Mouse (Mus musculus): ENCODE data around the gene Adamtsl4. TPM values are rescaled to one million over a fixed set of nuclear protein-coding genes. Genes with fewer than 3 reads are reported as not detected.

The Adamtsl4 gene
- polyA plus RNA-seq, 1 experiment from 2014 or later, result 1.3 TPM

DNA sequence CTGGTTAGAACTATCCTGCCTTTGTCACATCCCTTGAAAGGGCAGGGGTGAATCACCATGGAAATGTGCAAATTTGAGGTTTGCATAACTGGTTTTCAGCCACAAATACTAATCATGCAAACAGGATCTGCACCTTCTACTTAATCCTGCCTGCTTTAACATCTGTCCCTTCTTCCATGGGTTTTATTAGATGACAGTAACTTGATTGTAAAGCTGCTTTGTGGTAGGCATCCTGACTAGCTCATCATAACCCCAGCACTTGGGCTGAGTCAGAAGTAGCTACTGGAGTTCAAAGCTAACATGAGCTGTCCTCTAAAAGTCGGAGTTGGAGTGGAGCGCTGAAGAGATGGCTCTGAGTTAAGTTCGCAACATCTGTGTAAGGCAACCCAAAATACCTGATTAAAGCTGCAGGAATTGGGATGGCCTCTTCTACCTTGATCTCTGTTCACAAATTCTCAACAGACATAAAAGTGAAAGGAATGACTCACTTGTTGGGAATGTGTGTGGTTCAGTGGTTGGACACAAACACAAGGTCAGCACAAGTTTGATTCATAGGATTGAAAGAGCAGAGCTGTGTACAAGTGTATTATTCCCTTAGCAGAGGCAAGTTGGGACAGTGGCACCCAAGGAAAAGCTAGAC is 23.6 kb downstream of the Adamtsl4 start:
- Histone ChIP-seq H3K27me3 (replicated peaks) (no peaks in the 10 kb centered on the region), H3K4me3 (replicated peaks) (no peak overlapping the region), H3K4me1 (peaks cover 72% of the 10 kb centered on the region), H3K36me3 (peaks cover 29% of the 10 kb centered on the region), H3K4me2 (no peak overlapping the region), H3K27ac (replicated peaks) (no peak overlapping the region), H3K9ac (replicated peaks) (no peak overlapping the region), H3K9me3 (replicated peaks) (no peaks in the 10 kb centered on the region)
- ATAC-seq (ENCODE audit: low FRiP score), result no peak
- WGBS, result 93% methylated on average over 3 of the region's 3 CpGs

DNA sequence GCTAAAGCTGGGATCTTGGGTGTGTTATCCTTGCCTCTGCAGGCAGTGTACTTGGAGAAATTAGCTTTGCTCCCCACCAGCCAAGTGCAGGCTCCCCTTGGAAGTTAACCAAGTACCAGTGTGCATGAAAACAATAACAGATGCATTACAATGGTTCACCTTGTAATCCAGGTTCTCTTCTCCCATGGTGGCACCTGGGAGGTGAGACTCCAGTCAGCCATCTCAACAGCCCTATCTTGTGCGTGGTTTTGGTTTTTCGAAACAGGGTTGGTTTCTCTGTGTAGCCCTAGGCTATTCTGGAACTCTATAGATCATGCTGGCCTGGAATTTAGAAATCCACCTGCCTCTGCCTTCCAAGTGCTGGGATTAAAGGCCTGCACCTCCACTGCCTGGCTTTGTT is 24.2 kb downstream of the Adamtsl4 start:
- no peak overlapping the region for H3K9ac ChIP-seq (replicated peaks)
- WGBS, result 78% methylated on average over 2 of the region's 2 CpGs
- peaks cover 70% of the 10 kb centered on the region for H3K4me1 ChIP-seq
- H3K36me3 ChIP-seq, result peaks cover 29% of the 10 kb centered on the region
- no peak overlapping the region for H3K4me3 ChIP-seq (replicated peaks)
- no peak for ATAC-seq (ENCODE audit: low FRiP score)
- H3K4me2 ChIP-seq, result no peak overlapping the region
- H3K27ac ChIP-seq (replicated peaks), result no peak overlapping the region
- no peaks in the 10 kb centered on the region for H3K27me3 ChIP-seq (replicated peaks)
- no peaks in the 10 kb centered on the region for H3K9me3 ChIP-seq (replicated peaks)

DNA sequence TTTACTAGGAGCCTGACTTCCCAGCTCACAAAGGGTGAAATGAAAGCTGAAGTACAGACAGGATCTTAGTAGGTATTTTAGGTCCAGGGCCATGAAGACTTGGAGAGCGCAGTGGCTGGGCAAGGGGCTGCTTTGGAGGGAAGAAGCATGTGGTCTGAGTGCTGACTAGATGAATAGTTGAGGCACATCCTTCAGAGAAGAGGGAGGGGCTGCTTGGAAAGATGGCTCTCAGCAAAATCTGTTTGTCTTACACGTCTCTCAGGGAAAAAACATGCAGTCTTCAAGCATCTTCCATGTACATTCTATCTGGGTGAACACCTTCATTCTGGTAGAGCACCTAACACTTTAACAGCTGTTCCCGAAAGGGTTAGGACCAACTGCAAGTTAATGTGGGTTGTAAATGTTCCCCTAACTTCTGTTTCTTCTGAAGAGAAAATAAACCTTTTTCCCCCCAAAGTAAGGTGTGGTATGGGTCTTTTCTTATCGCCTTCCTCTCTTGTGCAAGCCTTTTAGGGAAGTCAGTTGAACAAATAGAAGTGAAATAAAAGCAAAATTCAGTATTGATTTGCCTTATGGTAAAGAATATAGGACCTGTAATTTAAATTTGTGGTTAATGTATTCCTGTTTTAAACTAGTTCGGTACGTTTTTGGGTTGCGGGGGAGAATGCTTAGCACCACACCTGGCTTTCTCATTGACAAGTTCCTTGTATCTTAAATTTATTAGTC is 24.8 kb downstream of the Adamtsl4 start:
- Histone ChIP-seq H3K4me1 (peaks cover 70% of the 10 kb centered on the region), H3K27me3 (replicated peaks) (no peaks in the 10 kb centered on the region), H3K4me2 (0 out of 2 replicates have a peak overlapping the region, but pooled peaks have one; percentile 84), H3K4me3 (replicated peaks) (0 out of 2 replicates have a peak overlapping the region, but pooled peaks have one; percentile 3), H3K27ac (replicated peaks) (no peak overlapping the region), H3K36me3 (peaks cover 29% of the 10 kb centered on the region), H3K9ac (replicated peaks) (0 out of 2 replicates have a peak overlapping the region, but pooled peaks have one; percentile 20), H3K9me3 (replicated peaks) (no peaks in the 10 kb centered on the region)
- 78% methylated on average over 7 of the region's 7 CpGs for WGBS
- no peak for ATAC-seq (ENCODE audit: low FRiP score)

DNA sequence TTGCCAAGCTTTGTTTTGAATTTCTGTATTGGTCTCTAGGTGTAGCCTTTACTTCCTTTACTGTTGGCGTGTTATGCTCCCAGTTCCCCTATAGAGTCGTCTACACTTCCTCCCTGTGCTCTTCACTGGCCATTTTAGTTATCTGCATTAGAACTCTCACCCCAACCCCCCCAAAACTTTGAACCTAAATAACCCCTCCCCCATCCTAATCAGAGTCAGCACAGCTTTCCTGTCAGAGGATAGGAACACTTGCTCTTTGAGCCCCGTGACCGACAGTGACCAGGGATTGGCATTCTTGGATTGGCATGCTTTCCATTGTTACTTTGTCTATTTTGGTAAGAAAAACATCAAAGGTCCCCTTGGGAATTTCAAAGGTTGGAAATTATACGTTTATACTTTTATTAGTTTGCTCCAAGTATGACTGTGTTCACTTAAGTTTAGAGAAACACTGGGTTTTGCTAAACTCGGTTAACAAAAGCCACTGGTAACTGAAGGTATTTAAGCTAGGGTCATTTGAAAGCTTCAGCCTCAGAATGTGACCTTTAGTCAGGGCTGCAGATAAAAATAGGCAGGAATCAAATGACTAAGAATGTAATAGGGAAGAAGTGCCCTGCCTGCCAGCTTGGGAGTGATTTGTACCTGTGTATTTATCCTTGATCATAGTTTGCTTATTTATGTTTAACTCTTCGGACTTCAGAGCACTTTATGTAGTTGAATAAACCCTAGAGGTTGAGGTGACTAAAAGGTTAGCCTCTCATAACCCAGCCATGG is 25.6 kb downstream of the Adamtsl4 start:
- Histone ChIP-seq H3K4me2 (peak overlapping the region; percentile 84), H3K4me3 (replicated peaks) (peak overlapping the region; percentile 3; the same call in 1 of the 2 replicates), H3K4me1 (peaks cover 67% of the 10 kb centered on the region), H3K27me3 (replicated peaks) (no peaks in the 10 kb centered on the region), H3K27ac (replicated peaks) (no peak overlapping the region), H3K9me3 (replicated peaks) (no peaks in the 10 kb centered on the region), H3K9ac (replicated peaks) (0 out of 2 replicates have a peak overlapping the region, but pooled peaks have one; percentile 20), H3K36me3 (peaks cover 29% of the 10 kb centered on the region)
- WGBS, result 68% methylated on average over 7 of the region's 7 CpGs
- ATAC-seq (ENCODE audit: low FRiP score), result no peak

DNA sequence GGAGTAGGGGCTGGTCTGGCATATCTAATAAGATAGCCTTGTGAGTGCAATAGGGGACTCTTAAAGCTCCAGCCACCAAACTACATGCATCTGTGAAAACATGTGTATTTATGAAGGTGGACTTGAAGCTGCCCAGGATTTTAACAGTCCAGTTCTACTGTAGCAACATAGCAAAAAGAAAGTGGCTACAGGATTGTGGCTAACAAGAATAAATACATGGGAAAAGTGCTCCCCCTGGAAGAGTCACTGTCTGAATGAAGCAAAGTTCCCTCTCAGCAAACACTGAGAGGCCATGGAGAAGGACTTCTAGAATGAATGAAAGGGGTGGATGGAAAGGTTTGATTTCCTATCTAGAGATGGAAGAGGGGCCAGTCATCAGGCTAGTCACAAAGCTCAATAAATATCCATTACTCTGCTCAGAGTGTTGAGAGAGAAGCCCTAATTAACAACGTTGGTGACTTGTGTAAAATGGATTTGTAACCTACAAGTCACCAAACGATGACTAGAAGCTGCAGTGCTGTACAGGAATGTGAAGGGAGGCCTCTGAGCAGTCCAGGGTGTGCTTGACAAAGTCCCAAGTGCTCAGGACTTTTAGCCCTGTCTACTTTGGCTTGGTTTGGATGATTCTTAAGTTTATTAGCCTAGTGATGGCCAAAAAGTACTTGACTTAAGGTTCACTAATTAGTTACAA is 26.8 kb downstream of the Adamtsl4 start:
- Histone ChIP-seq H3K4me3 (replicated peaks) (peak overlapping the region; percentile 92), H3K9ac (replicated peaks) (peak overlapping the region; percentile 98), H3K4me2 (peak overlapping the region; percentile 84), H3K4me1 (peaks cover 57% of the 10 kb centered on the region), H3K9me3 (replicated peaks) (no peaks in the 10 kb centered on the region), H3K36me3 (peaks cover 29% of the 10 kb centered on the region), H3K27ac (replicated peaks) (peak overlapping the region; percentile 99; the same call in 1 of the 2 replicates), H3K27me3 (replicated peaks) (no peaks in the 10 kb centered on the region)
- 44% methylated on average over 2 of the region's 2 CpGs for WGBS
- no peak for ATAC-seq (ENCODE audit: low FRiP score)

DNA sequence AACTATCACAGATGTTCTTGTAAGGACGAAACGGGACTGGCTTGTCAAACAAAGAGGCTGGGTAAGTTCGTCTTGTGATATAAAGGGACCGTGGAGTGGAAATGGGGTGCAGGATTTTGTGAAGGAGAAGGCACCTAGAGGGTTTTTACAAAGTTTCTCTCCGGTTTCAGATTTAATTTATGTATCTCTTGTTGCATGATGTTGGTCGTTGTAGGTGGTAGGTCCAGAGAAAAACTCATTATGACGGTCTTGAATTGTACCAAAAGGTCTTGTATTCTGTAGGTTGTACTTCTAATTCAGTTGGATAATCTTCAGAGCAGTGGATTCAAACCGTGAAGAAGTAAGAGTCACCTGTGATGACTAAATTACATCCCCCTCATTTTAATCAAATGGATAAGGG is 27.8 kb downstream of the Adamtsl4 start:
- ATAC-seq (ENCODE audit: low FRiP score), result no peak
- peak overlapping the region; percentile 98 for H3K9ac ChIP-seq (replicated peaks)
- peaks cover 53% of the 10 kb centered on the region for H3K4me1 ChIP-seq
- no peaks in the 10 kb centered on the region for H3K9me3 ChIP-seq (replicated peaks)
- peaks cover 28% of the 10 kb centered on the region for H3K36me3 ChIP-seq
- peak overlapping the region; percentile 92 for H3K4me3 ChIP-seq (replicated peaks)
- peak overlapping the region; percentile 99 for H3K27ac ChIP-seq (replicated peaks)
- WGBS, result 3% methylated on average over 8 of the region's 8 CpGs
- peak overlapping the region; percentile 84 for H3K4me2 ChIP-seq
- no peaks in the 10 kb centered on the region for H3K27me3 ChIP-seq (replicated peaks)

DNA sequence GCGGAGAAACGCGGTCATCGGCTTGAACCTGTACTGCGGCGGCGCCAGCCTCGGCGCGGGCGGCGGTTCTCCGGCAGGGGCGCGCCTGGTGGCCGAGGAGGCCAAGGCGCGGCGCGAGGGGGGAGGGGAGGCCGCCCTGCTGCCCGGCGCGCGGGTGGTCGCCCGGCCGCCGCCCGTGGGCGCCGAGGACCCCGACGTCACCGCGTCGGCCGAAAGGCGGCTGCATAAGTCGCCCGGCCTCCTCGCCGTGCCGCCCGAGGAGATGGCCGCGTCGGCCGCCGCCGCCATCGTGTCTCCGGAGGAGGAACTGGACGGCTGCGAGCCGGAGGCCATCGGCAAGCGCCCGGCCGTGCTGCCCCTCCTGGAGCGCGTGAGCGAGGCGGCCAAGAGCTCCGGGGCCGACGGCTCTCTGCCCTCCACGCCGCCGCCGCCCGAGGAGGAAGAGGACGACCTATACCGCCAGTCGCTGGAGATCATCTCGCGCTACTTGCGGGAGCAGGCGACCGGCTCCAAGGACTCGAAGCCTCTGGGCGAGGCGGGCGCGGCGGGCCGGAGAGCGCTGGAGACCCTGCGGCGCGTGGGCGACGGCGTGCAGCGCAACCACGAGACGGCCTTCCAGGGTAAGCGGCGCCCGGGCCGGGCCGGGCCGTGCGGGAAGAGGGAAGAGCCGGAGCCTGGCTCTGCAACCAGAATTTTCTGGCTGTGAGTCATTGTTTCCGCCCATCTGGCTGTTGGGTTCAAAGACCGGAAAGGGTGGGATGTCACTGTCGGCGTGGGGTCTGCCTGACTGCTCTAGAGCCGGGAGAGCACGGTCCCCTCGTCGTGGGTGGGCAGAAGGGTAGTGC is 28.6 kb downstream of the Adamtsl4 start:
- WGBS, result under 1% methylated on average over 97 of the region's 113 CpGs
- ATAC-seq (ENCODE audit: low FRiP score), result peak; percentile 77

DNA sequence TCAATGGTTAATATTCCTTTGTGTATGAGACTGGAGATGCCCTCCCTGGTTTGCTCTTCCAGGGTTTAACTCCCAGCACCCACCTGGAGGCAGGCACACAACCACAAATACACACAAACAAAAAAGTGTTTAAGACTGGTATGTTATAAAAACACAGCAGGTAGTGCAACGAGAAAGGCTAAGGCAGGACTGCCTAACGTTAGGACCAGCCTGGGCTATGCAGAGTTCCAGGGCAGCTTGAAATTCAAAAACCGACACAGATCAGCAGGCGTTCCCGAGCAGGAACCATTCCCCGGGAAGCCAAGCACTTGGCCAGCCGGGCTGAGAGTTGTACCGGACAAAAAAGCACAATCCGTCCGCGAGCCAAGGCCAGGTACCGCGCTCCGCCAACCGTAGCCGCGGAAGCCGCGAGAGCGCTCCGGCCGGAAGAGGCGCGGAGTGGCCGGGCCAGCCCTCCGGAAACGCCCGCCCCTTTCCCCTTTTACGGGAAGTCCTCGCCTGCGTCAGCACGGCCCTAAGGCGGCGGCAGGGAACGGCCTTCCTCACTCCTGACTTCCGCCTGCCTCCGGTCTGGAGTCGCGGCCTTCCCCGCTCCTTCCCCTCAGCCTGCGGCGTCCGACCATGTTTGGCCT is 29.4 kb downstream of the Adamtsl4 start, which contains the start of gene Mcl1:
Gene Mcl1 (plus strand): TSS at position 553 of the 632 bp plus-strand sequence.
- H3K27me3 ChIP-seq (replicated peaks), result no peaks in the 10 kb centered on the region
- WGBS, result 3% methylated on average over 39 of the region's 43 CpGs

More for the DNA sequence above, 28.6 kb downstream of the Adamtsl4 start:
- peaks cover 45% of the 10 kb centered on the region for H3K4me1 ChIP-seq
- no peaks in the 10 kb centered on the region for H3K9me3 ChIP-seq (replicated peaks)
- peak overlapping the region; percentile 98 for H3K9ac ChIP-seq (replicated peaks)
- H3K4me3 ChIP-seq (replicated peaks), result peak overlapping the region; percentile 92
- peak overlapping the region; percentile 99 for H3K27ac ChIP-seq (replicated peaks)
- H3K36me3 ChIP-seq, result peaks cover 21% of the 10 kb centered on the region
- H3K4me2 ChIP-seq, result peak overlapping the region; percentile 84
- H3K27me3 ChIP-seq (replicated peaks), result no peaks in the 10 kb centered on the region

DNA sequence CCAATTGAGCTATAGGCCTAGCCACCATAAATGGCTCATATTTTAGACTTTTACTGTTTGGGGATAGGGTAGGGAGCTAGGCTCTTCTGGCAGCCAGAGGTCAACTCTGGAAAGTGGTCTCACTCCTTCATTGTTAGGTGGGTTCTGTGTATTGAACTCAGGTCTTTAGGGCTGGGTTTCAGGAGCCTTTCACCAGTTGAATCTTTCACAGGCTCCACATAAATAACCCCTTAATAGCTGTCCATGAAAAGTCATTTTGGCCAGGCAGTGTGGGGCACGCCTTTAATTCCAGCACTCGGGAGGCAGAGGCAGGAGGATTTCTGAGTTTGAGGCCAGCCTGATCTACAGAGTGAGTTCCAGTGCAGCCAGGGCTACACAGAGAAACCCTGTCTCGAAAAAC is 30.0 kb downstream of the Adamtsl4 start:
- peak overlapping the region; percentile 99 for H3K27ac ChIP-seq (replicated peaks)

More for the DNA sequence above, 29.4 kb downstream of the Adamtsl4 start, which contains the start of gene Mcl1:
- peak within 1 kb of the TSS; percentile 84 for H3K4me2 ChIP-seq
- H3K27ac ChIP-seq (replicated peaks), result peak within 1 kb of the TSS; percentile 99
- peaks cover 14% of the 10 kb centered on the region for H3K36me3 ChIP-seq
- H3K4me3 ChIP-seq (replicated peaks), result peak within 1 kb of the TSS; percentile 92
- peak within 1 kb of the TSS; percentile 98 for H3K9ac ChIP-seq (replicated peaks)
- H3K4me1 ChIP-seq, result peaks cover 38% of the 10 kb centered on the region
- ATAC-seq (ENCODE audit: low FRiP score), result peak; percentile 98
- no peaks in the 10 kb centered on the region for H3K9me3 ChIP-seq (replicated peaks)

DNA sequence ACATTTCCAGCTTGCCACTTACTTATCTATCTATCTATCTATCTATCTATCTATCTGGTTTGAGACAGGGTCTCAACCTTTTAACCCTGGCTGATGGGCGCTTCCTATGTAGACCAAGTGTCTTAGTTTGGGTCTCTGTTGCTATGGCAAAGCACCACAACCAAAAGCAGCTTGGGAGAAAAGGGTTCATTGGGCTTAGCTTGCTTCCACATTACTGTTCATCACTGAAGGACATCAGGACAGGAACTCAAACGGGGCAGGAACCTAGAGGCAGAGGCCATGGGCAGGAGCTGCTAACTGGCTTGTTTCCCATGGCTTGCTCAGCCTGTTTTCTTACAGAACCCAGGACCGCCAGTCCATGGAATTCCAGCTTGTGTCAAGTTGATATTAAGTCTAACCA is 30.6 kb downstream of the Adamtsl4 start:
- H3K27me3 ChIP-seq (replicated peaks), result no peaks in the 10 kb centered on the region
- no peaks in the 10 kb centered on the region for H3K9me3 ChIP-seq (replicated peaks)
- 0 out of 2 replicates have a peak overlapping the region, but pooled peaks have one; percentile 99 for H3K27ac ChIP-seq (replicated peaks)
- H3K9ac ChIP-seq (replicated peaks), result no peak overlapping the region
- peaks cover 27% of the 10 kb centered on the region for H3K4me1 ChIP-seq
- peaks cover 6% of the 10 kb centered on the region for H3K36me3 ChIP-seq
- H3K4me3 ChIP-seq (replicated peaks), result no peak overlapping the region
- no peak overlapping the region for H3K4me2 ChIP-seq
- 95% methylated on average over 3 of the region's 3 CpGs for WGBS
- ATAC-seq (ENCODE audit: low FRiP score), result no peak

More for the DNA sequence above, 30.0 kb downstream of the Adamtsl4 start:
- no peak for ATAC-seq (ENCODE audit: low FRiP score)
- Histone ChIP-seq H3K27me3 (replicated peaks) (no peaks in the 10 kb centered on the region), H3K4me2 (peak overlapping the region; percentile 67), H3K36me3 (peaks cover 10% of the 10 kb centered on the region), H3K4me3 (replicated peaks) (peak overlapping the region; percentile 92), H3K9me3 (replicated peaks) (no peaks in the 10 kb centered on the region), H3K4me1 (peaks cover 33% of the 10 kb centered on the region), H3K9ac (replicated peaks) (no peak overlapping the region)
- WGBS, result 87% methylated on average over 3 of the region's 3 CpGs
